Mouse (Mus musculus) neural tube, embryonic 12.5 days (tissue): ENCODE data around the gene Agbl5. TPM values are rescaled to one million over a fixed set of nuclear protein-coding genes. Genes with fewer than 3 reads are reported as not detected.

ENCODE experiments used
- ATAC-seq: fragments of 200-750 bp; cut with Nextera tagmentation; 2 replicates; pipeline ENCODE4 v1.8.0; 2017; ENCODE audit warnings: low read depth, mild to moderate bottlenecking, moderate TSS enrichment, moderate library complexity; ENCODE audit not compliant: low FRiP score
- H3K27ac ChIP-seq: fragments of 300-500 bp; sonication (generic); 2 replicates; pipeline ENCODE4 v1.5.1; 2016
- H3K27me3 ChIP-seq: fragments of 300-500 bp; sonication (generic); replicated peaks from 2 replicates; pipeline ENCODE4 v1.6.1; 2016; ENCODE audit warnings: mild to moderate bottlenecking
- H3K36me3 ChIP-seq: fragments of 300-500 bp; sonication (generic); 2 replicates; pipeline ENCODE4 v1.6.1; 2016; ENCODE audit warnings: mild to moderate bottlenecking
- H3K4me1 ChIP-seq: fragments of 300-500 bp; sonication (generic); 2 replicates; pipeline ENCODE4 v1.6.1; 2016
- H3K4me2 ChIP-seq: fragments of 300-500 bp; sonication (generic); replicated peaks from 2 replicates; pipeline ENCODE4 v1.6.1; 2016; ENCODE audit warnings: mild to moderate bottlenecking
- H3K4me3 ChIP-seq: fragments of 300-500 bp; sonication (generic); 2 replicates; pipeline ENCODE4 v1.5.1; 2016
- H3K9ac ChIP-seq: fragments of 300-500 bp; sonication (generic); 2 replicates; pipeline ENCODE4 v1.6.1; 2016; ENCODE audit warnings: mild to moderate bottlenecking
- H3K9me3 ChIP-seq: fragments of 300-500 bp; sonication (generic); 2 replicates; pipeline ENCODE4 v1.6.1; 2016; ENCODE audit warnings: mild to moderate bottlenecking
- WGBS: fragments of 180-500 bp; shearing (Covaris S2); methylation state at CpG from one replicate; pipeline ENCODE4 v1.1.7; 2016; 5-methylcytosine and 5-hydroxymethylcytosine counted together
- polyA plus RNA-seq: library from polyadenylated mRNA; unstranded; fragments of >200 nt; fragmentation: Nextera tagmentation; extraction: Ambion mirVana; gene quantifications from 2 replicates; pipeline ENCODE4 v1.2.1, GENCODE M21; 2016

Agbl5 gene
- polyA plus RNA-seq, 1 experiment from 2014 or later, result 29.0 TPM

- Histone ChIP-seq H3K4me1 (peaks cover 13% of the 10 kb centered on the region), H3K4me3 (no peak overlapping the region), H3K9me3 (no peaks in the 10 kb centered on the region), H3K27ac (no peak overlapping the region), H3K4me2 (no peak overlapping the region), H3K9ac (no peak overlapping the region), H3K36me3 (peaks cover 3% of the 10 kb centered on the region; the same call in 1 of the 2 replicates), H3K27me3 (no peaks in the 10 kb centered on the region)
- ATAC-seq, result no peak
- WGBS, result 88% methylated on average over 6 of the region's 6 CpGs
Measured at GRCm38 (mm10) chr5:30923119-30923518, 34.6 kb downstream of the Agbl5 start.

- Histone ChIP-seq H3K9me3 (no peaks in the 10 kb centered on the region), H3K27me3 (no peaks in the 10 kb centered on the region), H3K4me1 (peaks cover 13% of the 10 kb centered on the region), H3K9ac (no peak overlapping the region), H3K36me3 (no peaks in the 10 kb centered on the region), H3K27ac (no peak overlapping the region), H3K4me3 (no peak overlapping the region), H3K4me2 (no peak overlapping the region)
- WGBS, result 79% methylated on average over 8 of the region's 8 CpGs
- ATAC-seq, result no peak
Measured at GRCm38 (mm10) chr5:30924614-30925013, 36.1 kb downstream of the Agbl5 start.

GRCm38 (mm10) chr5:30925217-30925616 lies 36.7 kb downstream of the Agbl5 start:
- no peak overlapping the region for H3K4me3 ChIP-seq
- no peak overlapping the region for H3K9ac ChIP-seq
- no peak overlapping the region for H3K4me2 ChIP-seq
- ATAC-seq, result no peak
- peaks cover 13% of the 10 kb centered on the region for H3K4me1 ChIP-seq
- WGBS, result 86% methylated on average over 5 of the region's 5 CpGs
- no peaks in the 10 kb centered on the region for H3K9me3 ChIP-seq
- no peaks in the 10 kb centered on the region for H3K36me3 ChIP-seq
- H3K27me3 ChIP-seq, result no peaks in the 10 kb centered on the region
- H3K27ac ChIP-seq, result no peak overlapping the region

GRCm38 (mm10) chr5:30926073-30926472 lies 37.6 kb downstream of the Agbl5 start:
- Histone ChIP-seq H3K4me3 (no peak overlapping the region), H3K4me1 (peaks cover 13% of the 10 kb centered on the region), H3K36me3 (no peaks in the 10 kb centered on the region), H3K27ac (no peak overlapping the region), H3K4me2 (no peak overlapping the region), H3K9me3 (no peaks in the 10 kb centered on the region), H3K27me3 (no peaks in the 10 kb centered on the region), H3K9ac (no peak overlapping the region)
- ATAC-seq, result no peak
- 83% methylated on average over 2 of the region's 2 CpGs for WGBS

GRCm38 (mm10) chr5:30927945-30928529 lies 39.5 kb downstream of the Agbl5 start:
- Histone ChIP-seq H3K27ac (no peak overlapping the region), H3K4me3 (no peak overlapping the region), H3K27me3 (no peaks in the 10 kb centered on the region), H3K4me2 (peak overlapping the region; percentile 45), H3K9me3 (no peaks in the 10 kb centered on the region), H3K4me1 (no peaks in the 10 kb centered on the region), H3K36me3 (no peaks in the 10 kb centered on the region), H3K9ac (no peak overlapping the region)
- 44% methylated on average over 7 of the region's 7 CpGs for WGBS
- ATAC-seq, result peak; percentile 65; the same call in 1 of the 2 replicates

GRCm38 (mm10) chr5:30930121-30930520 lies 41.6 kb downstream of the Agbl5 start:
- WGBS, result 49% methylated on average over 4 of the region's 4 CpGs
- Histone ChIP-seq H3K9me3 (no peaks in the 10 kb centered on the region), H3K36me3 (no peaks in the 10 kb centered on the region), H3K4me3 (no peak overlapping the region), H3K4me1 (no peaks in the 10 kb centered on the region), H3K27me3 (no peaks in the 10 kb centered on the region), H3K27ac (no peak overlapping the region), H3K4me2 (no peak overlapping the region), H3K9ac (no peak overlapping the region)
- no peak for ATAC-seq

GRCm38 (mm10) chr5:30930846-30931245 lies 42.4 kb downstream of the Agbl5 start:
- H3K4me1 ChIP-seq, result no peaks in the 10 kb centered on the region
- no peak overlapping the region for H3K27ac ChIP-seq
- no peaks in the 10 kb centered on the region for H3K27me3 ChIP-seq
- no peak for ATAC-seq
- no peak overlapping the region for H3K4me2 ChIP-seq
- 87% methylated on average over 6 of the region's 6 CpGs for WGBS
- H3K9me3 ChIP-seq, result no peaks in the 10 kb centered on the region
- no peaks in the 10 kb centered on the region for H3K36me3 ChIP-seq
- H3K4me3 ChIP-seq, result no peak overlapping the region
- no peak overlapping the region for H3K9ac ChIP-seq

- no peaks in the 10 kb centered on the region for H3K27me3 ChIP-seq
- H3K4me2 ChIP-seq, result no peak overlapping the region
- no peaks in the 10 kb centered on the region for H3K9me3 ChIP-seq
- no peak overlapping the region for H3K4me3 ChIP-seq
- ATAC-seq, result no peak
- 86% methylated on average over 4 of the region's 4 CpGs for WGBS
- no peaks in the 10 kb centered on the region for H3K36me3 ChIP-seq
- H3K4me1 ChIP-seq, result no peaks in the 10 kb centered on the region
- H3K9ac ChIP-seq, result no peak overlapping the region
- H3K27ac ChIP-seq, result no peak overlapping the region
Measured at GRCm38 (mm10) chr5:30931378-30931777, 42.9 kb downstream of the Agbl5 start.

GRCm38 (mm10) chr5:30933705-30934104 lies 45.2 kb downstream of the Agbl5 start:
- H3K9me3 ChIP-seq, result no peaks in the 10 kb centered on the region
- H3K4me2 ChIP-seq, result no peak overlapping the region
- WGBS, result 73% methylated on average over 5 of the region's 5 CpGs
- no peaks in the 10 kb centered on the region for H3K4me1 ChIP-seq
- no peak overlapping the region for H3K9ac ChIP-seq
- H3K36me3 ChIP-seq, result no peaks in the 10 kb centered on the region
- no peak overlapping the region for H3K4me3 ChIP-seq
- no peak overlapping the region for H3K27ac ChIP-seq
- ATAC-seq, result no peak
- H3K27me3 ChIP-seq, result no peaks in the 10 kb centered on the region

GRCm38 (mm10) chr5:30934725-30935461 lies 46.4 kb downstream of the Agbl5 start:
- no peak for ATAC-seq
- Histone ChIP-seq H3K4me2 (no peak overlapping the region), H3K27me3 (no peaks in the 10 kb centered on the region), H3K4me1 (no peaks in the 10 kb centered on the region), H3K36me3 (no peaks in the 10 kb centered on the region), H3K4me3 (no peak overlapping the region), H3K9ac (no peak overlapping the region), H3K27ac (no peak overlapping the region), H3K9me3 (no peaks in the 10 kb centered on the region)
- 91% methylated on average over 5 of the region's 5 CpGs for WGBS

- Histone ChIP-seq H3K4me3 (no peak overlapping the region), H3K4me1 (peaks cover 9% of the 10 kb centered on the region), H3K9me3 (no peaks in the 10 kb centered on the region), H3K36me3 (no peaks in the 10 kb centered on the region), H3K27ac (no peak overlapping the region), H3K4me2 (no peak overlapping the region), H3K27me3 (no peaks in the 10 kb centered on the region), H3K9ac (no peak overlapping the region)
- no peak for ATAC-seq
- 97% methylated on average over 2 of the region's 2 CpGs for WGBS
Measured at GRCm38 (mm10) chr5:30943004-30943403, 54.5 kb downstream of the Agbl5 start.

- no peak overlapping the region for H3K27ac ChIP-seq
- WGBS, result 89% methylated on average over 6 of the region's 6 CpGs
- no peak for ATAC-seq
- H3K9ac ChIP-seq, result no peak overlapping the region
- no peaks in the 10 kb centered on the region for H3K27me3 ChIP-seq
- H3K36me3 ChIP-seq, result no peaks in the 10 kb centered on the region
- H3K4me3 ChIP-seq, result no peak overlapping the region; the same call in 1 of the 2 replicates
- H3K4me2 ChIP-seq, result peak overlapping the region; percentile 95; the same call in 1 of the 2 replicates
- no peaks in the 10 kb centered on the region for H3K9me3 ChIP-seq
- H3K4me1 ChIP-seq, result peaks cover 9% of the 10 kb centered on the region
Measured at GRCm38 (mm10) chr5:30944344-30944743, 55.9 kb downstream of the Agbl5 start.
